Mouse (Mus musculus) large intestine, adult 2 months (tissue): ENCODE measurements around the gene Srcin1. TPM values are rescaled to one million over a fixed set of nuclear protein-coding genes. Genes with fewer than 3 reads are reported as not detected.

Source experiments
- DNase-seq: peaks from one replicate; pipeline ENCODE4 v3.0.0-alpha.2; 2012; ENCODE audit warnings: low read depth, low spot score
- WGBS: fragments of 180-500 bp; shearing (Covaris S2); methylation state at CpG from one replicate; pipeline ENCODE4 v1.1.7; 2018; 5-methylcytosine and 5-hydroxymethylcytosine counted together
- polyA plus RNA-seq: library from polyadenylated mRNA; depleted of rRNA; stranded (reverse); fragments of >200 nt; gene quantifications from 2 replicates; pipeline ENCODE4 v1.2.3, GENCODE M21; 2012; rRNA removed

Srcin1 gene
- polyA plus RNA-seq, 1 experiment = 0.19 TPM

GRCm38 (mm10) chr11:97485661-97486060 lies 90.3 kb downstream of the Srcin1 start:
- DNase-seq = no peak
- WGBS = 69% methylated on average over 8 of the region's 8 CpGs

- DNase-seq = no peak
- WGBS = 54% methylated on average over 8 of the region's 8 CpGs
Measured at GRCm38 (mm10) chr11:97479824-97480223, 96.2 kb downstream of the Srcin1 start.

- 83% methylated on average over 10 of the region's 10 CpGs for WGBS
- DNase-seq = no peak
Measured at GRCm38 (mm10) chr11:97479085-97479484, 96.9 kb downstream of the Srcin1 start.

GRCm38 (mm10) chr11:97478345-97478744 lies 97.6 kb downstream of the Srcin1 start:
- 68% methylated on average over 6 of the region's 6 CpGs for WGBS
- DNase-seq = no peak

- DNase-seq = no peak
- 77% methylated on average over 7 of the region's 7 CpGs for WGBS
Measured at GRCm38 (mm10) chr11:97477431-97477830, 98.6 kb downstream of the Srcin1 start.

GRCm38 (mm10) chr11:97476334-97477095 lies 99.5 kb downstream of the Srcin1 start:
- 59% methylated on average over 8 of the region's 8 CpGs for WGBS
- DNase-seq = no peak

- DNase-seq = no peak
- 84% methylated on average over 6 of the region's 6 CpGs for WGBS
Measured at GRCm38 (mm10) chr11:97471276-97471675, 104.7 kb downstream of the Srcin1 start.

- 85% methylated on average over 7 of the region's 7 CpGs for WGBS
- DNase-seq = no peak
Measured at GRCm38 (mm10) chr11:97469828-97470227, 106.2 kb downstream of the Srcin1 start.

- peak; percentile 60 for DNase-seq
- 51% methylated on average over 14 of the region's 14 CpGs for WGBS
Measured at GRCm38 (mm10) chr11:97468639-97469287, 107.2 kb downstream of the Srcin1 start.

- DNase-seq = no peak
- WGBS = 60% methylated on average over 10 of the region's 10 CpGs
Measured at GRCm38 (mm10) chr11:97466444-97467160, 109.4 kb downstream of the Srcin1 start.

GRCm38 (mm10) chr11:97465957-97466356 lies 110.0 kb downstream of the Srcin1 start:
- no peak for DNase-seq
- 85% methylated on average over 12 of the region's 12 CpGs for WGBS

- DNase-seq = no peak
- WGBS = 88% methylated on average over 4 of the region's 4 CpGs
Measured at GRCm38 (mm10) chr11:97463991-97464390, 112.0 kb downstream of the Srcin1 start.

- DNase-seq = no peak
- 56% methylated on average over 33 of the region's 33 CpGs for WGBS
Measured at GRCm38 (mm10) chr11:97463166-97463565, 112.8 kb downstream of the Srcin1 start.

GRCm38 (mm10) chr11:97462538-97462937 lies 113.4 kb downstream of the Srcin1 start:
- DNase-seq = no peak
- 87% methylated on average over 6 of the region's 6 CpGs for WGBS

GRCm38 (mm10) chr11:97461307-97461820 lies 114.6 kb downstream of the Srcin1 start:
- WGBS = 84% methylated on average over 3 of the region's 3 CpGs
- no peak for DNase-seq

Other genes with a start within 250 kb of the Srcin1 start
- gene Gpr179, start 224.1 kb downstream of the Srcin1 start, polyA plus RNA-seq = 0.06 and 0.11 TPM in 2 replicates
- gene Socs7, start 213.6 kb downstream of the Srcin1 start, polyA plus RNA-seq = 4.3 and 6.2 TPM in 2 replicates
- gene Arhgap23, start 160.7 kb downstream of the Srcin1 start, polyA plus RNA-seq = 5.7 and 6.4 TPM in 2 replicates
- not detected in 2 replicates for gene 4933428G20Rik, start 75.8 kb downstream of the Srcin1 start, polyA plus RNA-seq
- 1.2 and 1.5 TPM in 2 replicates for gene Epop, start 53.5 kb upstream of the Srcin1 start, polyA plus RNA-seq
- 15.8 and 23.9 TPM in 2 replicates for gene Mllt6, start 87.2 kb upstream of the Srcin1 start, polyA plus RNA-seq
- gene Cisd3, start 109.6 kb upstream of the Srcin1 start, polyA plus RNA-seq = 318 and 359 TPM in 2 replicates
- 26.2 and 38.3 TPM in 2 replicates for gene Pcgf2, start 124.3 kb upstream of the Srcin1 start, polyA plus RNA-seq
- gene Psmb3, start 127.2 kb upstream of the Srcin1 start, polyA plus RNA-seq = 509 and 538 TPM in 2 replicates
- gene Pip4k2b, start 168.5 kb upstream of the Srcin1 start, polyA plus RNA-seq = 4.5 and 5.3 TPM in 2 replicates
- gene Cwc25, start 190.4 kb upstream of the Srcin1 start, polyA plus RNA-seq = 5.1 and 7.0 TPM in 2 replicates
- gene 1700001P01Rik, start 199.7 kb upstream of the Srcin1 start, polyA plus RNA-seq = 0.22 TPM in 1 of 2 replicates, not detected in the other
- 115 and 147 TPM in 2 replicates for gene Rpl23, start 206.3 kb upstream of the Srcin1 start, polyA plus RNA-seq
- 251 and 313 TPM in 2 replicates for gene Lasp1, start 222.8 kb upstream of the Srcin1 start, polyA plus RNA-seq